Mouse (Mus musculus) lung, postnatal 4 days (tissue): ENCODE measurements at regions not wholly inside any gene's neighbourhood (a gene's known extent, or its start where the extent isn't known, plus 50 kb on each side); places are given as distances from the start of the nearest gene placed in this dataset.
"Not testable (repeated sequence)": the region's sequence is repeated elsewhere in the genome, so short reads cannot be mapped to it uniquely, and the experiment has no call there.

Experiments used
- DNase-seq, 2 experiments: peaks; one replicate each; pipeline ENCODE4 v3.0.0; 2021

GRCm38 (mm10) chr13:52217741-52218140 is 313.3 kb downstream of the Diras2 start:
- DNase-seq: no peak

DNA sequence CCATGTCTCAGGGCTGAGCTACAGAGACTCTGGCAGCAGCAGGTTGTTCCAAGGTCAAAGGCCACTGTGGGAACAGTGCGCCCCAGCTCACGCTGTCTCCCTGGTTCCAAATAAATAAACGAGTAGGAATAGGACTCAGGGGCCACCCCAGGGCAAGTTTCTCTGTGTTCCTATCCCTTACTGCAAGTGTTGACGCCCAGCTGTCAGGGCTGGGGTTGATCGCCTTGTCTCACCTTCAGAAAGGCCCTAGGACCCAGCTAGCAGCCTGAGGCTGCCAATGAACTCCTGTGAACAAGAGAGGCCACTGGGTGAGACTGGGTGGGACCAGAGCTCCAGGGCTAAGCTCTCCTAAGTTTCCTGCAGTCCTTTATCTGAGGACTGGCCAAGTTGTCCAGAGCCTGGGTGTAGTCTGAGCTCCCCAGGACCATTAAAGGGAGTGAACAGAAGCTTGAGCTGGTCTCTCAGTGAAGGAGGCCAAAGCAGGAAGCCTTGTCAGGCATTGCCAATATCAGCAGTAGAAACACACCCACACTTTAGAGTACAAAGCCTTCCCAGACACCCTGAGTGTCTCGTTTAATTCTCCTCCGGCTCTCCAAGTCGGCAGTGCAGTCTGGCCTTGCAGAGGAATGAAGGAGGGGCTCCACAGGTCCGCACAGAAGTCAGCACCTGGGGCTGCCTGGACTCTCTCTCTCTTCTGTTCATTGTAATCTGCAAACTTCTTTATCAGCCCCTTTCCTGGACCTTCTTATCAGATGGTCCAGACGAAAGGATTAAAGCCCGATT is 308.6 kb downstream of the Diras2 start:
- peak; percentile 14 to 32 for DNase-seq

GRCm38 (mm10) chr13:52223098-52223962 is 307.7 kb downstream of the Diras2 start:
- peak; percentile 37 to 38 for DNase-seq

DNA sequence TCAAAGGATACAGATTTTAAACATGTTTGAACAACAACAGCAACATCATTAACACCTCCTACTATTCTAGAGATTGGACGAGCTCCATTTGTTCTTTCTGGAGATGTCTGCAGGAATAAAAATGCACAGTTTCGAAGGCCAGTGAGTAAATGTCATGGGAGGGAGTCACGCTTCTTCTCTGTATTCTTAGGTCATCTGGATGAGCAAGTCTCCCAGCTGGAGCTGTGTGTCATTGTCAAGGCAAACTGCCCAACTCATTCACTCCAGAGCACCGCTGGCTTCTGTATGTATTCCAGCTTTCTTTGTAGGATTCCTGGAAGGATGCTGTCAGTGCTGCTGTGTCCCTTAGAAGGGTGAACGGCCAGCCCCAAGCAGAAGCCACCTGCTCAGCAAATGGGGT is 297.1 kb downstream of the Diras2 start:
- DNase-seq: no peak

- peak in 1 of 2 experiments; percentile 17 for DNase-seq
These were observed 295.0 kb downstream of the Diras2 start for GRCm38 (mm10) chr13:52236105-52236504.

- no peak for DNase-seq
These were observed 291.5 kb downstream of the Diras2 start for GRCm38 (mm10) chr13:52239563-52239962.

DNA sequence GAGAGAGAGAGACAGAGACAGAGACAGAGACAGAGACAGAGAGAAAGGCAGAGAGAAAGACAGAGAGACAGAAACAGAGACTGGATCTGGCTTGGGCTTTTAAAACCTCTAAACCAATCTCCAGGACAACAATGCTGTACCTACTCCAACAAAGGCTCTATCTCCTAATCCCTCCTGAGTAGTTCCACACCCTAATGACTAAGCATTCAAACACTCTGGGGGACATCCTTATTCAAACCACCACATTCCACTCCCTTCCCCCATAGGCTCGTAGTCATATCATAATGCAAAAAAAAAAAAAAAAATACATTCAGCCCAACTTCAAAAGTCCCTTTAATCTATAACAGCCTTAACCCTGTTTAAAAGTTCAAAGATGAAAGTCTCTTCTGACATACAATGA is 289.3 kb downstream of the Diras2 start:
- no peak for DNase-seq

GRCm38 (mm10) chr13:52249492-52249891 is 281.6 kb downstream of the Diras2 start:
- DNase-seq: no peak

DNA sequence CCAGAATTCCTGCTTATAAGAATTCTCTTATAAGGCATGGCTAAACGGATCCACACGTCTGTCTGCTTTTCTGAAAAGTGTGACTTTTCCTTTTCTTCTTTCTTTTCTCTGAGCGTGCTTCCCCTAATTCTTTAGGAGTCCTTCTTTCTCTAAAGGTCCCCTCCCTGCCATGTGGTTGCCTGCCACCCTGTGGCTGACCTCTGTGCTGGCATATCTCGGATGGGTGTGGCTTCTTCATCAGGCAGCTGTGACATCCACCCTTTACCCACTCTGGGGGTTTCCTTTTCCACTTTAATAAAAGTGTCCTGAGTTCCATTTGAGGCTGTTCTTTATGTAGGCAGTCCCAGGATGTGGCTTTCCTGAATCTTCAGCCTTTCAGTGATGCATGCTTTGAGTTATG is 280.7 kb downstream of the Diras2 start:
- DNase-seq: no peak

GRCm38 (mm10) chr13:52252303-52252702 is 278.8 kb downstream of the Diras2 start:
- DNase-seq: no peak

DNA sequence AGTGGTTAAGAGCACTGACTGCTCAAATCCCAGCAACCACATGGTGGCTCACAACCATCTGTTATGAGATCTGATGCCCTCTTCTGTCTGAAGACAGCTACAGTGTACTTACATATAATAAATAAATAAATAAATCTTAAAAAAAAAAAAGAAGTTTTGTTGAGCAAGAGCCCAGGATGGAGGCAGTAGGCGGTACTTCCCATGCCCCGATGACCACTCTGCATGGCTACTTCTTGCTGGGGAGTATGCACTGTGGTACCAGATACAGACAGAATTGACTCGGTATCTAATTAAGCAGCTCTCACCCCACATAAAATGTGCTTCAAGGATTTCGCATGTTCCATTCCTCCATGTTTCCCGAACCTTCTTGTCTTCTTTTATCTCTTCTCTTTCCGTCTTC is 278.4 kb downstream of the Diras2 start:
- DNase-seq: not testable (repeated sequence)

DNA sequence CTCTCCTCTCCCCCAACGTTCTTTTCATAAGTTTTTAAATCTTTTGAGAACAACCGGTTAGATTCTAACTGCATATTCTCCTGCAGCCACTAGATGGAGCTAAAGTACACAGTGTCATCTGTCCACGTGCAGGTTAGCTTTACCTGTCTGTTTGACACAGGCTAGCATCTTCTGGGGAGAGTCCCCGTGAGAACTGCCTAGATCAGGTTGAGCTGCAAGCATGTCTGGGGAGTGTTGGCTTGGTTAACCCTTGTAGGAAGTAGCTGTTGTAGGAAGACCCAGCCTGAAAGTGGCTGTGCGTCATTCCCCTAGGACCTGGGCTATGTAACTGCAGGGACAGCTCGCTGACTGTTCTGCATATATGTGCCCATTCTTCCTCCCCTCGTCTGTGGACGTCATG is 277.9 kb downstream of the Diras2 start:
- DNase-seq: peak in 1 of 2 experiments; percentile 7

DNA sequence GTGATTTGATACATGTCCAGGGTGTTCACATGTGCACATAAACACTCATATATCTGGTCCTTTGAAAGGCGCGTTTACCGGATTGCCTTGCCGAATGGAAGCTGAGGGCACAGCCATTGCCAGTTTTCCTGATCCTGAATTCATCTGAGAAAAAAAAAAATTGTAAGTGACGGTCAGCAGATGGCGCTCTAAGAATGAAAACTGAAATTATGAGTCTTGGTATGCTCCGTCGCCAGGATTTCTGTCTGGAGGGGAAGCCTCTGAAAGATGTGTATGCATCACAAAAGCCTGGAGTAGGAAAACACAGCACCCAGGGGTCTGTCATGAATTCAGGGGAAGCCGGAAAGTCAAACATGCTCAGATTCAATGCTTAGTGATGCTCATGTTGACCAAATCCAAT is 276.9 kb downstream of the Diras2 start:
- DNase-seq: peak in 1 of 2 experiments; percentile 28

DNA sequence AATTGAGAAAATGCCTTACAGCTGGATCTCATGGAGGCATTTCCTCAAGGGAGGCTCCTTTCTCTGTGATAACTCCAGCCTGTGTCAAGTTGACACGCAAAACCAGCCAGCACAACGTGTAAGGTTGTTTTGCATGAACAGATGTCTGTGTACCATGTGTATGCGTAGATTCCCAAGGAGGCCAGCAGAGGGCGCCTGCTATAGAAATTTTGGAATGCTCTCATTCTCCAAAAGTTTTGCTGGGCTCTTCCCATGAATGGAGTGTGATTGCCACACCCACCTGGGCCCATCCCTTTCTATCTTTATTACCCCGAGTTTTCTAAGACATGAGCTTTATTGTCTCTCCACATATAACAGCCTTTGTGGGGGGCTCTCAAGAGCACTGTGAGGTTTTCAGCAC is 275.4 kb downstream of the Diras2 start:
- DNase-seq: peak in 1 of 2 experiments; percentile 14

DNA sequence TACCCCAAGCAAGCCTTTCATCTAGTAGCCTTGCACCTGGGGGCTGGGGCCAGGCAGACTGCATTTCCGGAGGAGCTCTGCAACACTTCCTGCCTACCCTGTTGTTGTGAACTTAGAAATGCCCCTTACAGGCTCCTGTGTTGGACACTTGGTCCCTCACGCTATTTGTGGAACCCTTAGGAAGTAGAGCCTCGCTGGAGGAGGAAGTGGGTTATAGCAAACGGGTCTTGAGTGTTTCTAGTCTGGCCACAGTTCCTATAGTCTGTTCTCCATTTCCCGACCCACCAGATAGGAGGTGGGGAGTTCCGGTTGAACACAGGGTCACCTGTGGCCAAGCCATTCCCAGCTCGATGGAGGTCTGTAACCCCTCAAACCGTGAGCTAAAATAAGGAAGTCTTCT is 272.7 kb downstream of the Diras2 start:
- no peak for DNase-seq

DNA sequence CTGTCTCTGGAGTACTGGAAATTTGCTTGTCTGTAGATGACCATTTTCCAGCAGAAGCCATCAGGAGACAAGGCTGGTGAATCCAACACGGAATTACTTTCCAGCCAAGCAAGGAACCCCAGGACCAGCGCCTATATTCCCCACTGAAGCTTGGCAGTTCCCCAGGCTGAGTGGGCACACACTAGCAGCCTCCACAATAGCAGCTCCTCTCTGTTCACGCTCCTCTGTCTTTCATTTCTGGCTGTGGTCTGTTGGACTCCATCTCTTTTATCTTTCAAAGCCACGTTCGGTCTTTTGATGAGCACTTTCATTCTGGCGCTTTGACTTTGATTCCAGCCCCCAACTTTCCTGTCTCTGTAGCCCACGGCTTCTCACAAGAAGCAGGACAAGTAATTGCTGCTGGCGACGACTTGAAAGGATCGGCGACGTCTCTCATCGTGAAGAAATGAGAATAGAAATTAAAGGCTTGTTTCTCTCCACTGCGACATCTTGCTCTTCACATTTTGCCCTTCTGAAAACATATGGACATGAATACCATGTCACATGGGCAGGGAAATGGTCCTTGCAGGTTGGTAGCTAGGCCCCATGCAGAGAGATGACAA is 268.0 kb downstream of the Diras2 start:
- DNase-seq: no peak

DNA sequence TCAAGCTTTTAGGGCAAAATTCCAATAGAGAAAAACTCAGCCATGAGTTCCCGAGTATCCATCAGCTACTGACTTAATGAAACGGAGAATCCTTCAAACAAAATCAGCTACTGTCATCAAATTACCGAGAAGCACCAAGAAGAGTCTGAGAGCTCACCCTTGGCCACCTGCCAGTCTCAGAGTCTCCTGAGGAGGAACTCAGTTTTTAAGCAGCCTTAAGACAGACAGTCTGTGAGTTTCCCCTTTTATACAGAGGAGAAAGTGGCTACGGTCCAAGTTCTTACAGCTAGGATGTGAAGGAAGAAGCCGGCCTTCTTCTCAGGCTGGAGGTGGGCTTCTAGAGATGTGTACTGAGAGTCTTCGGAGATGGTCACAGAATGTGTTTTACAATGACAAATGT is 262.8 kb downstream of the Diras2 start:
- no peak for DNase-seq

DNA sequence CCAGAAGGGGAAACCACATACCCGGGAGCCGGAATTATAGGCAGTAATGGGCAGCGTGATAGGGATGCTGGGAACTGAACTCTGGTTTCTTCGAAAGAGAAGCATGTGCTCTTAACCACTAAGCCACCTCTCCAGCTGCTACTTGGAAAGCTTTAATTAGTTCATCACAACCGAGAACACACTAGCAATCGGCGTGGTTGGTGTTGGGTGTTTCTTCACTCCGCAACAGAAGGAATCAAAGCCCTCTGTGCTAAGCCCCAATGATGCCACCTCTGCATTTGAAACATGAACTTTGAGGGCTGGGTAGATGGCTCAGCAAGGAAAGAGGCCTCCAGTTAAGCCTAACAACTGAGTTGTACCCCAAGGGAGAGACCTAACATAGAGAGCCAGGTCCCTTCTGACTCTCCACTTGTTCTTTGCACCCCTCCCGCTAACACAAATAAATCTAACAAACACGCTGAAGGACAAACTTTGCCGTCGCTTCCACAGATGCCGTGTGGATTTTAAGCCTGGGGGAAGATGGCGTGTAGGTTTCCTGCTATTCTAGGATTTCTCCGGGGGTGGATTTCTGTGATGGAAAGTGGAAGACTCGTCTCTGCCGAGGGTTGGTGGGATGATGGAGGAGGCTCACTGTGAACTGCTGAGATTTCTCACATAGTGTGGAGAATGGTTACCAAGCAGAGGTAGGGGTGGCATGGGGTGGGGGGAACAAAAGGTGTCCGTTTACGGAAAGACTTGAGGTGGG is 257.4 kb downstream of the Diras2 start:
- DNase-seq: no peak

- no peak for DNase-seq
These were observed 255.9 kb downstream of the Diras2 start for GRCm38 (mm10) chr13:52275196-52275595.

- peak in 1 of 2 experiments; percentile 67 for DNase-seq
These were observed 255.4 kb downstream of the Diras2 start for GRCm38 (mm10) chr13:52275675-52276074.

GRCm38 (mm10) chr13:52277195-52277594 is 253.9 kb downstream of the Diras2 start:
- DNase-seq: no peak

- DNase-seq: no peak
These were observed 252.2 kb downstream of the Diras2 start for GRCm38 (mm10) chr13:52278831-52279230.
